Mouse (Mus musculus) gastrocnemius, adult 18-20 months (tissue): ENCODE measurements around the gene Rtl10. TPM values are rescaled to one million over a fixed set of nuclear protein-coding genes. Genes with fewer than 3 reads are reported as not detected.

Experiments
- DNase-seq: peaks from one replicate; pipeline ENCODE4 v3.0.0; 2021; ENCODE audit warnings: low spot score
- long read RNA-seq, 2 experiments: library from polyadenylated mRNA; stranded (forward); transcript quantifications; one replicate each; pipeline ENCODE4 v2.0.0; 2021
- total RNA-seq, 2 experiments: library from RNA; stranded (reverse); gene quantifications; 2 replicates each; pipeline ENCODE4 v1.2.3; 2021

Gene Rtl10
- 1 to 10 TPM; 3.0 to 3.2 TPM for total RNA-seq
- long read RNA-seq, experiment 1: 0 reads
- long read RNA-seq, experiment 2: 0 reads

GRCm38 (mm10) chr16:18498558-18498990 lies at the start of gene Rtl10, which contains the start of gene Gnb1l:
TSS of gene Rtl10 (plus strand) at chr16:18498901.
TSS of gene Gnb1l (plus strand) at chr16:18498713.
- DNase-seq: peak; percentile 93

GRCm38 (mm10) chr16:18449005-18449404 lies 49.7 kb upstream of the Rtl10 start:
- DNase-seq: no peak

- DNase-seq: no peak
These were observed 47.1 kb upstream of the Rtl10 start for GRCm38 (mm10) chr16:18451486-18452181.

GRCm38 (mm10) chr16:18452361-18452862 lies 46.3 kb upstream of the Rtl10 start:
- DNase-seq: no peak

- DNase-seq: no peak
These were observed 44.9 kb upstream of the Rtl10 start for GRCm38 (mm10) chr16:18453846-18454245.

- no peak for DNase-seq
These were observed 43.3 kb upstream of the Rtl10 start for GRCm38 (mm10) chr16:18455407-18455806.

DNA sequence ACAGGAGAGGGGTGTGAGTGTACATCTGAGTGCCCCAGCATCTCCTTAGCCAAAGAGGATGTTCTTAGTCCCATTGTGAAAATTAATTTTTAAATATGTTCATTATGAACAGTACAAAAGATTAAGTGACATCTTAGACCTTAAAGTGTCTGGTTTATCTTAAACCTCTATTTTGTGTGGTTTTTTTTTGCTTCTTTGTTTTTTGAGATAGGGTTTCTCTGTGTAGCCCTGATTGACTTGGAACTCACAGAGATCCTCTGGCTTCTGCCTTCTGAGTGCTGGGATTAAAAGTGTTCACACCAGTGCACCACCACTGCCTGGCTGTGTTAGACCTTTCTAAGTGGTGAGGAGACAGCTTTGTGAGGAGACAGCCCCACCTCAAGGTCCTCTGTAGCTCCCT lies 40.0 kb upstream of the Rtl10 start:
- DNase-seq: no peak

DNA sequence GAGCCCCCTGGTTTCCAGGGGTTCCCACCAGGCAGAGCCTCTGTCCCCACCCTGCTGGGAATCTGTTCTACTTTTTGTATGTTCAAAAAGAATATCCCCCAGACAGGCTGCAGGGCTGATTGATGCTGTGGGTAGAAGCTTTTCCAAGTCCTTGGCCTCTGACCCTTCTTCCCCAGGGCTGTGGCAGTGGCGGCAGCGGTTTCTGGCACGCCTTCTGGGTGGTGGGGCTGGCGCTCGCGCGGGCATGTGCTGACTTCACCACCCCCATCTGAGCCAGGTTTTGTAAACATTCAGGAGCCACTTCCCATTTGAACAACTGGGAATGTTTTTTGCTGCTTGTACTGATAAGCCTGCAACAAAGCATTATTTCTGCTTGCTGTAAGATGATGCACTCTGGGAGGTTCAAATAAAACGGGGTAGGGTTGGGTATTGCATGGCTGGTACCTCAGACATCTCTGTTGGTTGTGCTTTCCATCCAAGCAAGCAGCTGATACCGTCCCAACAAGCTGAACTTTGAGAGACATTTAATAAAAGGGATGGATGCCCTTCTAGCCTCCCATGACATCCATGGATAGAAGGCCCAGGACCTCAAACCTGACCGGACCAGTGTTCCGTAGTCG lies 39.3 kb upstream of the Rtl10 start:
- no peak for DNase-seq

GRCm38 (mm10) chr16:18459955-18460370 lies 38.7 kb upstream of the Rtl10 start:
- no peak for DNase-seq

- DNase-seq: no peak
These were observed 37.9 kb upstream of the Rtl10 start for GRCm38 (mm10) chr16:18460826-18461225.

- no peak for DNase-seq
These were observed 36.7 kb upstream of the Rtl10 start for GRCm38 (mm10) chr16:18462031-18462430.

GRCm38 (mm10) chr16:18462598-18462997 lies 36.1 kb upstream of the Rtl10 start:
- DNase-seq: no peak

GRCm38 (mm10) chr16:18464271-18464670 lies 34.4 kb upstream of the Rtl10 start:
- peak; percentile 58 for DNase-seq

DNA sequence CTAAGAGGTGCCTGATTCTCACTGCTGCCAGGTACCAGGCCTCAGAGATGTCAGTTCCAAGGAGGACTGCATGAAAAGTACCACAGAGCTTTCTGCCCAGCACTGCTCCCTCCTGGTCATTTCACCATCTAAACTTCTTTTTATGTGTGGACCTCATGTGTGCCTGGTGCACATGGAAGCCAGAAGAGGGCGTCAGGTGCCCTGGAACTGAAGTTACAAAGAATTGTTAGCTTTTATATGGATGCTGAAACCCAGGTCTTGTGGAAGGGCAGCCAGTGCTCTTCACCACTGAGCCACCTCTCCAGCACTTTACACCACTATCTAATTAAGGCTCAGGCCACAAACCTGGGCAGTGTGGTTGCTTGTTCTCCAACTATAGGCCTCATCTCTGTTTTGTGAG lies 27.9 kb upstream of the Rtl10 start:
- no peak for DNase-seq

GRCm38 (mm10) chr16:18471381-18471955 lies 27.2 kb upstream of the Rtl10 start:
- no peak for DNase-seq

DNA sequence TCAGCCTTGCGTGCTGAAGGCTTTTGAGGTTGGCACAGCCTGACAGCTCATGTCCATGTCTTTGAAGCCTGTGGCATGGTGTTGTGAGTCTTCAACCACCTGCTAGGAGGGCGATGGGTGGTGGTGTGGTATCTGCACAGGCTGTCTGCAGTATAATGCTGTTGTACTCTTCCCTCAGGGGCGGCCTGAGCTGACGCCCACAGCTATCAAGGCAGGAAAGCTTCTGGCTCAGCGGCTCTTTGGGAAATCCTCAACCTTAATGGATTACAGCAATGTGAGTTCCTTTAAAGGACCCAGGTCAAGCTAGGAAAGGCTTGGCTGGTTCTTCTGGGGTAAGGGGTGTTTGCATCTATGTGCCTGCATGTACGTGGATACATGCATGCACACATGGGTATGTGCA lies 26.7 kb upstream of the Rtl10 start:
- DNase-seq: no peak

DNA sequence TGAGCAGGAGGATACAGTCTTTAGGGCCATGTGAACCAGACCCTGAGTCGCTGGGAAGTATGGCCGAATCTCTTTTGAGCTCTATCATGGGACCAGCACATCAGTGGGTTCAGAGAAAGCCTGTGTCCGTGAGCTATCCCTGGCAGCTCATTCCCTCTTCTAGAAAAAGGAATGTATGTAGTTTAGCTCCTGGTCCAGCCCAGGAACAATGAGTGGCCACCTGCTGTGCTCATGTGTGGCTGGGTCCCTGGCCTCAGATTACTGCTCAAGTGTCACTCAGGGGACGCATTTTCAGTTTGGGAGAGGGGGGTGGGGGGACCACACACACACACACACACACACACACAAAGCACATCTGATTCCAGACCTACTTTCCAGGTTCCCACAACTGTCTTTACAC lies 26.3 kb upstream of the Rtl10 start:
- no peak for DNase-seq

- no peak for DNase-seq
These were observed 25.7 kb upstream of the Rtl10 start for GRCm38 (mm10) chr16:18472976-18473375.

DNA sequence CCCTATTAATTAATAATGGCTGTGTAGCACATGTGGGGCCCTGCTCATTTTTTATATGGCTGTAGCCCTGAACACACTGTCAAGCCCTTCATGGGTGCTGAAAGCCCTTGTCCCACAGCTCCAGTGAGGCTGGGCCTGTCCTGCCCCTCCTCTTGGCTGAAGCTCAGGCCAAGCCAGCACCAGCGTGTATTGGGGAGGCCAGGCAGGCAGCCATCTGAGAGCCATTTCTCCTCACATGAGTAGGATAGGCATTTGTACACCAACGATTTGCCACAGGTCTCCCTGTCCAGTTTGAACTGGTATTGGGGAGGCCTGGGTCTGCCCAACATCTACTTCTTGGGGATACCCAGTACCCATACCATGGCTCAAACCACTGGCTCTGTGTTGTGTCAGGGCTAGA lies 24.7 kb upstream of the Rtl10 start:
- no peak for DNase-seq

GRCm38 (mm10) chr16:18477996-18478395 lies 20.7 kb upstream of the Rtl10 start:
- no peak for DNase-seq

DNA sequence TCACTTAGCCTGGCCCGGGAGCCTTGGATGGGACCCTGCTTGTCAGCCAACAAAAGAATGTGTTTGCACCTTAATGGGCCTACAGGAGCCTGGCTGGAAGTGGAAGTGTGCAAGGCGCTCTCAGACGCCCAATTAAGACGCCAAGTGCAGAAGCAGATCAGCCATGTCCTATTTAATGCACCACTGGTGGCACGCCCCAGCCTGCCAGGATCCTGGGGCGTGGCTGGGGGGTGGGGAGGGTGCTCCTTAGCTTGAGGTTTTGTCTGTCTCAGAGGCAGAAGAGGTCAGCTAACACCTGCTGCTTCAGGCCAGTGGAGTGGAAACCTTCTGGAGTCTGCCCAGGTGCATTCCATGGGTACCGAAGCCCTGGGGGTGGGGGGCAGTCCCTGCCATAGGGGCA lies 19.0 kb upstream of the Rtl10 start:
- DNase-seq: no peak

- no peak for DNase-seq
These were observed 17.7 kb upstream of the Rtl10 start for GRCm38 (mm10) chr16:18480933-18481485.
